Mouse (Mus musculus): ENCODE results near the gene Polr2a.
"Not testable (repeated sequence)": the region's sequence is repeated elsewhere in the genome, so short reads cannot be mapped to it uniquely, and the experiment has no call there.

The Polr2a gene

DNA sequence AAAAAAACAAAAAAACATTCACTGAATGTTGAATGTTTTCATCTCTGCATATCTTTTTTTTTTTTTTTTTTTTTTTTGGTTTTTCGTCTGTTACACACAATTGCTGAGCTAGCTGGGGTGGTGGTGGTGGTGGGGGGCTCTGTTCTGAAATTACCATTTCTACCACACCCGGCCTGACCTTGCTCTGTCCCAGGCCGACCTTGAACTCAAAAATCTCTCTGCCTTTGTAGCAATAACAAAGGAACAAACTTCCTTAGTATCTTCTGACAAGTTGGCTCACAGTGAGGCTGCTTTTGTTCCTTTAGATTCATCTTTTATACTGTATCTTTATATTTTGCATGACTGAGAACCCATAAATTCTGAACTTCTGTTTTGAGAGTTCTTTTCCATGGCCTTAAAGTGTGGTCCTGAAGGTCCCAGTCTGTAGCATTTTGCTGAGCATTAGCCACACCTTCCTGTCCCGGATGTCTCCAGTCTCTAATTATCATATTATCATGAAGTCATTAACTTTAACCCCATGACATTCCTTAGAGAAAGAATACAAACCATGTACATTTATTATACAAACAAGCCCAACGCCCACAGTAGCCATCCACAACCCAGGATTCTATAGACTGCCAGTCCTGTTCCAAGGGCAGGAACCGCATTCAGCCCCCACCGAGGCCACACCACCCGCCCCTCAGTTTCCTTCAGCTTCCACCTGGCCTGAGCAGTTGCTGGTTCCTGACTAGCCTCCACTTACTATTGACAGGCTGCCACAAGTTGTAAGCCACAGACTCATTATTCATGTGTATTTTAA, 54.4 kb downstream of the Polr2a start:
- DNase-seq = no peak

DNA sequence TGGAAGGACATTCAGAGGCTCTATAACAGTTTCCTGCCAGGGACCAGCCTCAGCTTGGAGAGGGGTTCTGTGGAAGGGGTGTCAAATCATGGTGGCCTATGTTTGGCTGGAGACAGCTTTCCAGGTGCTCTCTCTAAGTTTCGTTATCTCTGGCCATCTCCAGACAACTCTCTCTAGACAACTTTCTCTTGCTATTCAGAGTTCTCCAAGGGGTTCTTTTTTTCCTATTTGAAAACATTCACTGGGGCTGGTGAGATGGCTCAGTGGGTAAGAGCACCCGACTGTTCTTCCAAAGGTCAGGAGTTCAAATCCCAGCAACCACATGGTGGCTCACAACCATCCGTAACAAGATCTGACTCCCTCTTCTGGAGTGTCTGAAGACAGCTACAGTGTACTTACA, 55.1 kb downstream of the Polr2a start:
- DNase-seq = not testable (repeated sequence)

DNA sequence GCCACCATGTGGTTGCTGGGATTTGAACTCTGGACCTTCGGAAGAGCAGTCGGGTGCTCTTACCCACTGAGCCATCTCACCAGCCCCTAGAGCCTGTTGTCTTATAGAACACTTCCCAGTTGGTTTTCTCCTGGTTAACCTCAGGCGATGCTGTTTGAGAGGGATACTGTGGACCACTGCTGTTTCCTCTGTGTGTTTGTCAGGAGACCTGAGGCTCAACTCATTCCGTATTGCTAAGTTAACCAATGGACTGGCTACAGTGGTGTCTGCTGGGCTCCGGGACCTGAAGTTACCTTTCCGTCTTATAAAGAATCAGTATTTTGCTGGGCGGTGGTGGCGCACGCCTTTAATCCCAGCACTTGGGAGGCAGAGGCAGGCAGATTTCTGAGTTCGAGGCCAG, 55.6 kb downstream of the Polr2a start:
- DNase-seq = not testable (repeated sequence)

DNA sequence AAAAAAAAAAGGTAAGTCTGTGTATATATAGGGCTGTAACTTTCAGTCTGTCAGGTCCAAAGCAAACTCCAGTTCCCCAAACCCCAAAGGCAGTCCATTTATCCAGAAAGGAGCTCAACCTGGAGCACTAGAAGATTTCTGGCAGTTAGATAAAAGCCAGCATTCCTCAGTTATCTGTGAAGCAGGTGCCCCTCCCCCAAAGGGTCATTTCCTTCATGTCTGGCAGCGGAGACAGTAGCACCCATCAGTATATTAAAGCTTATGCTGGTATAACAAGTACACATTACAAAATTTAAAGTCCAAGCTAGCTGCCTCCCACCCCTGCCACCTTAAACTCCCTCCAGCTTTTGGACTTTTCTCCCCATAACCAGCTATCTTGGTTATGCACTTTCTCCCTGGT, 58.8 kb downstream of the Polr2a start:
- DNase-seq = no peak

DNA sequence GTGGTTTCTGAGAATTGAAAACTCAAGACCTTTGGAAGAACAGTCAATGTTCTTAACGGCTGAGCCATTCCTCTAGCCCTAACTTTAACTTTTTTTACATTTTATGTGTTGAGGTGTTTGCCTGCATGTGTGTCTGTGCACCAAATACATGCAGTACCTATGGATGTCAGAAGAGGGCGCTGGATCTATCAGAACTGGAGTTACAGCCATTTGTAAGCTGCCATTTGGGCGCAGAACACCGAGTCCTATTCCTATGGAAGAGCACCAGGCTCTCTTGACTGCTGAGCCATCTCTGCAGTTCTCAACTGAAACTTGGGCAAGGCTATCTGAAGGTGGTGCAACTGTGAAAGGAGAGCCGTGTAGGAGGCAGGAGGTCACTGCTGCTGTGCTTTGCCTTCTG, 59.9 kb downstream of the Polr2a start:
- DNase-seq = no peak

DNA sequence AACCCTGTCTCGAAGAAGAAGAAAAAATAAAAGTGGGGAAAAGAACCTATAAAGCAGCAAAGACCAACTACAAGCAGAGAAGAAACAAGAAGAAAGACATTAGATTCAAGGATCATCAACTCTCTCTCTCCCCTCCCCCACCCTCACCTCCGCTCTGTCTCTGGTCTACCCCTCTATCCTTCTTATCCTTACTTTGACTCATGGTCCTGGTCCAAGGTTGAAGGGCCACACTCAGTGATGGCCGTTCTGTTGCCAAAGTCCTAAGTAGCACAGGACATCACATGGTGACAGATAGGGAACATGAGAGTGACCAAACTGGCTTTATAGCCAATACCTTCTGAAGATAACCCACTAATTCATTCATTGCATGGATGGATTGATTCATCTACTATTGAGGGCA, 61.0 kb downstream of the Polr2a start:
- DNase-seq = no peak

DNA sequence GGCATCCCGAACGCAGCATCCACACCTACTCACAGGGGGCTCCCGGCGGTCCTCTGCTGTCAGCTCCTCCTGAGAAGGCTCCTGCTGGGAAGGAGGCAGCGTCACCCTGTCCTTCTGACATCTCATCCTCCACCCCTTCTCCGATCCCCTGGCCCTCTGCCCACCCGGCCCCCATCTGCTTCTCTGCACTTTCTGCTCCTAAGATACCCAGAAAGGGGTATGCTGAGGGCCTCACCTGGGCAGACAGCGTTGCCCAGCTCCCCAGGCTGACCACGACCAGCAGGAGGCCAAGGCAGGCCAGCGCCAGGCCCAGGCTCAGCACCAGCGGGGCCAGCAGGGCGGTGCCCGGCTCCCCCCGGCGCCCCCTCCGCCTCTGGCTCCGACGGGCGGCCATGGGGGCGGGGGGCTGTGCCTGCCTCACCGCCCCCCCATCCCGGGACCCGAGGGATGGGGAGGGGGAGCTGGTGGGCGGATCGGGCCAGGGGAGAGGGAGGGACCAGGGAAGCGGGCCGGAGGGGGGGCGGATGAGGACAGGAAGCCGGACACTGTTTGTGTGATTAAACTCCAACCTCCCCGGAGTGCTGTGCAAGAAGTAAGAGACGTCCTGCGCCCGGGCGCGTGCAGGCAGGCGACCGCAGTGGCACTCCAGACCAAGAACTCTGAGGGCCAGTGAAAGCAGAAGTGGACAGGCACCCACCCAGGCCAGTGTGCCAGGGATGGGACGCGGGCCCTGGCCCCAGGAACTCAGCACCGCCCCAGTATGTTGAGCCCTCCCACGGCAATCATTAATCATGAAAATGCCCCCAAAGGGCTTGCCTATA, 62.9 kb downstream of the Polr2a start, which contains the start of the genes Tnfsf12 and Tnfsfm13:
Gene Tnfsf12 (minus strand): TSS at position 489 of the 821 bp plus-strand sequence.
Gene Tnfsfm13 (minus strand): TSS at position 738 of the 821 bp plus-strand sequence.
- DNase-seq = peak; percentile 29 to 38

DNA sequence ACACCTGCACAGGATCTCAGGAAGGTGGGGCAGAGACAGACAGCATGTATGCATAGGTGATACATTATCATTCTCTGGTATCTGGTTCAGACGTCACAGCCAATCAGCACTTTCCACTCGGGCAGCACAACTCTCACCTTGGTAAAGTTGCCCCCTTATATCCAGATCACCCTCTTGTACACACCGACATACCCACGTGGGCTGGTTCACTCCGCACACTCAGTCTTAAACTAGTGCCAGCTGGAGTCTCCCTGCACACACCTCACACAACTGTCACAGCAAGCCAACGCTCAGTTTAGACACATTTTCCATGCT, 63.4 kb downstream of the Polr2a start:
- DNase-seq = no peak

DNA sequence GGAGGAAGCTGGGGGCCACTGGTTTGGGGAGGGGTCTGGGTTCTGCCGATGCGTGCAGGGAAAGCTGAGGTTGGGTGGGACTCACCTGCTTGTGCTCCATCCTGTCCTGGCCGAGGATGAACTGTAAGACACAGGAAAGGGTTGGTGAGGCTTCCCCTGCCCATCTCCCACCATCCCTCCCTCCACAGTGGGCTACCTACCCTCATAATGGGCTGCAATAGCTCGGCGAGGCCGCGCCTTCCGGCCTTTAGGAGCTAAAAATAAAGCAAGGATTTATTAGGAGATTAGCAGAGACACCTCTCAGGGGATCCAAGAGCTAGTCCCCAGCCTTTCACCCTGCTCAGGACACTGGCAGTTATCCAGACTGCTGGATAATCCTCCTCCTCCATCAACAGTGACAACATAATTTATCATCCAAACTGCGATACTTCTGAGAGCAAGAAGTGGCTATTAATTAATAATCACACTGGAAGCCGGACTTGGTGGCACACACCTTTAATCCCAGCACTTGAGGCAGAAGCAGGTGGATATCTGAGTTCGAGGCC, 64.9 kb downstream of the Polr2a start:
- DNase-seq = no peak

DNA sequence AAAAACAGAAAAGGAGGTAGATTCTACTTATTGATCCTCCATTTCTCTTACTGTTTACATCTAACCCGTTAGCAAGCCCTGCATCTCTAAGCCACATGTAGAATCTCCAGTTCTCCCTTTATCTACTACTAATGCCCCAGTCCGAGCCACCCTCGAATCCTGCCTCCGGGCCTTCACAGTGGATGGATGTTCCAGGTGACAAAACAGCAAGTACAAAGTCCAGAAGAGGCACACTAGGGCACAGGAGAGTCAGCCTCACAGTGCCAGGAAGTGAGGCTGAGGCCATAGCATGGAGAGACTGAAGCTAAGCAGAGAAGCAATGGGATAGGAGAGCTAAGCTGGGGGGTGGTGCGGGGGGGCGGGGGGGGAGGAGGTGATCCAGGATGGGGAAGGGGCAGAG, 65.6 kb downstream of the Polr2a start:
- no peak for DNase-seq

DNA sequence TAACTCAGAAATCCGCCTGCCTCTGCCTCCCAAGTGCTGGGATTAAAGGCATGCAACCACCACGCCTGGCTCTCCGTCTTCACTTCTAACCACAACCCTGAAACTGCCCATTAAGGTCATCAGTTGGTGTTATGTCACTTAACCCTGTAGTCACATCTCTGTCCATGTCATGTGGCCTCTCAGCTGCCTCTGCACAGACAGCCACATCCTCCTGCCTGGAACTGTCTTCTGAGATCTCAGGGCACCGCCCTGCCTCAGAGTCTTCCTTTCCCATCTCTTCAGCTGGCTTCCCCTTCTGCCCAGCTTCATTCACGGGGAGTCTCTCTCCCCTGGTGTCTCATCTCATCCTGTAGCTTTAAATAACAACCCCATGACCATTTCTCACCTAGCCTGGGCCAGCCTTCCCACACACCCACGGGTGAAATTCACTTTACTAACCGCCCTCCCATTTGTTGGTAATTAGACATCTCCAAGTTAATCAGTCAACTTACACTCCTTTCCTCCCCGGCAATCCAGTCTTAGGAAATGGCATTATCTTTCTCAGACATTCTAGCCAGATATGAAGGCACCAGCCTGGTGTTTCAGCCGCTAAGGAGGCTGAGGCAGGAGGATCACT, 66.1 kb downstream of the Polr2a start:
- no peak for DNase-seq

DNA sequence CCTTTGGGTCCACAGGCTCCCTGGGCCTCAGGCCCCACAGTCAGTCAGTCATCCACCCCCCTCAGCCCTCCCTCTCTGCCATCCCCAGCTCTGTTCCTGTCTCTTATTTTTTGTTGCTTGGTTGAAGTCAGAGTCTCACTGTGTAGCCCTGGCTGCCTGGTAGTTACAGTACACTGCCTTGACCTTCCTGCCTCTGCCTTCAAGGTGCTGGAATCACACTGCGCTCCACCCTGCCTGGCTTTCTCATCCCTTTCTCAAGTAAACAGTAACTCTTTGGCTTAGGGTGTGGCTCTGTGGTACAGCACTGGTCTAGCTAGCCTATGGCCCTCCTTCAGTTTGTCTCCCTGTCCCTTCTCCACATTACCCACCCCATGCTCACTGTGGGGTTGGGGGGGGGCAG, 68.5 kb downstream of the Polr2a start:
- no peak for DNase-seq

DNA sequence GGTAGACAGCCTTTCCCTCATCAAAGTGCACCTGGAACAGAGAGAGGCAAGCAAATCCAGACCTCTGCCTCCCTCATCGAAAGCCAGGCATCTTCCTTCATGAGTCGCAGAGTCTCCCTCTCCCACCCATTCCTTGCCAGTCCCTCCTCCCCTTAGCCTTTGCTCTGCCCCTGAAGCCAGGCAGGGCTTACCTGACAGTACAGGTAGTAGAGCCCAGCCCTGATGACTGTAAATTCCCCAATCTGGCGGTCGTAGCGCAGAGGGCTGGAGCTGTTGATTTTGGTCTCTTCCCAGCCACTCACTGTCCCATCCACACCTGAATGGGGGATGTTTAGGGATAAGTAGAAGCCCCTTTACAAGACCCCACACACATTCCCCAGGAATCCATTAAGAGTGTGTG, 71.4 kb downstream of the Polr2a start:
- DNase-seq = no peak

DNA sequence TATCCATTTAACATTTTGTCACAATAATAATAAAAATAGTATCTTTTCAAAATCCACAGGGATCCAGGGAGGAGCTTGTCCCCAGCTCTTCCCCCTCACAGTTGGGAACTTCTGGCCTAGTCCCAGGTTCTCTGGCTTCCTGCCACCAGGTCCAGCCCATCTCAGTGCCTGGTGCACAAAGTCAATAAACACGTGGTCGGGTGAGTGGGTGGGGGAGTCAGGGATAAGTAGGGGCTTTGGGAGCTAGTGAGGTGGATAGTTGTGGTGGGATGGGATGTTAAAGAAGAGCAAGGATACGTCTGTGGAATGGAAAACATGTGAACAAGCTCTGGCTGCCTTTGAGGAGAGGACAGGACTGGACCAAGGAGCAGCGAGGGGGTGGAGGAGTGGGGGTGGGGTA, 72.1 kb downstream of the Polr2a start:
- DNase-seq = no peak

DNA sequence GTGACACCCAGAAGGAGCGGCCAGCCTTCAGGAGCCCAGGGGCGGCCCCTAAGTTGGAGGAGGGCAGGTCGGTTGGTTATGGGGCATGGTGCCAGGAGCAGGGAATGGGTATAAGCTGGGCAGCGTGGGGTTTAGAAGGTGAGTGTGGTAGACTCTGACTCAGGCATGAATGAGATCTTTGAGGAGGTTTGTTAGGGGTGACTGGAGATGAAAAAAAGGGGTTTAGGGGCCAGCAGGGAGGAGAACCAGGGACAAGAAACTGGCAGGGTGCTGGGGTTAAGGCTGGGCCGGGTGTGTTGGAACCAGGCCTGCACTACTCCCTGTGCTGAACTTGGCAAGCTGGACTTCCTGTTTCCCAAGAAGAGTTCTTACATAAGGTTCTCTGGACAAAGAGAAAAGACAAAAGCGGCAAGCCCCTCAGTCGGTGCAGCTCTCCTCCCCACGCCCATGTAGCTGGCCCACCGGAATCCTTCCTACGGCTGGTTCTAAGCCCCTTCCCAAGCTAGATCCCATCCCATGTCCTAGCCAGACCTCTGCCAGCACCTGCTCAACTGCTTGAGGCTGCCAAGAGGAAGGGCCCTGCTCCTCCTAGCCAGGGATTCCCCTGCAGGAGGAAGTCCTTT, 72.8 kb downstream of the Polr2a start, which contains the start of gene Tnfsf13:
Gene Tnfsf13 (minus strand): TSS at position 259 of the 623 bp plus-strand sequence.
- DNase-seq = no peak

DNA sequence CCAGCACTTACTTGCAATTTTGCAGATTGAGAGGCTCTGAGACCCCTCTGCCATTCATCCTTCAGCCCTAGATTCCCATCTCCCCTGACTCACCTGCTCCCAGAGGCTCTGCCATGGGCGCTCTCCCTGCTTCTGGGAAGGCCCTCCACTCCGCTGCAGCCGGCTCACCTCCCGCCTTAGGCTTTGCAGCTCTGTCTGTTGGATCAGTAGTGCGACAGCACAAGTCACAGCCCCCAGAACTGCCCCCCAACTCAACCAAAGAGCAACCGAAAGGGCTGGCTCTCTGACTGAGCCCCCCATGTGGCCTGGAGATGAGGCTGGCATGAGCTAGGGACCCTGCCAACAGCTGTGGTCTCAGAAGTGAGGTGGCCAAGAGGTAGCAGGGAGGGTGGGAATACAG, 73.5 kb downstream of the Polr2a start:
- DNase-seq = no peak

DNA sequence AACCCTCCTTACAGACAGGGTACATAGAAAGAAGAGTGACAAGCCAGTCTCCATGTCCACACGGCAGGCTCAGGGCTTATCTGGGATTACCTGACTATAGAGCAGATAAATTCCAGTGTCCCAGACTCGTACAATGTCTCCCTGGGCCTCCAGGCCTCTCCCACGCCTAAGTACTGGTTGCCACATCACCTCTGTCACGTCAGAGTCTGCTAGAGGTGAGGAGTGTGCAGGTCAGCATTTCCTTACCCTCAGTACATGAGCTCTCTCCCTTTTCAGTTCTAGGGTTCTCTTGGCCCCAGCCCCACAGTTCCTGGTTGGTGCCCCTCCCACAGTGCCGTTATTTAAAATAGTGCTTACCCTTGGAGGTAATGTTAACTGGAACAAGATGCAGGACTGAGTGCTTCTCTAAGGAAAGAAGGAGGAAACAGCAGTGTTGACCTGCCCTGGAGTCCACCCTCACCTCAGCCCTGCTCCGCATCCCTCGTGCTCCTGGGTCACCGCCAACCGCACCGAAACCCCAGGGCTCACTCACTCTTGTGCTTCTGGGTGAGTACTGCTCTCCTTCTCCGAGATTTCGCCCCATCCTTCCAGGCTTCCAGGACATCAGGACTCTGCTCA, 74.2 kb downstream of the Polr2a start:
- no peak for DNase-seq
